Mouse (Mus musculus) C2C12 (cell line): ENCODE measurements around the gene Gm12166.

ENCODE experiments used
- CTCF ChIP-seq: IDR thresholded peaks from one replicate; pipeline ENCODE4 v1.5.1; 2011; ENCODE audit not compliant: control insufficient read depth, insufficient read depth, insufficient read length
- USF1 ChIP-seq: IDR thresholded peaks from one replicate; pipeline ENCODE4 v1.6.1; 2011; ENCODE audit warnings: low read depth, mild to moderate bottlenecking, control low read depth, moderate library complexity

- TF ChIP-seq CTCF (no peak), USF1 (no peak)
Measured at GRCm38 (mm10) chr11:46086446-46086845, 34.3 kb upstream of the Gm12166 start.
